Mouse (Mus musculus): ENCODE results near the gene Hdac4. TPM values are rescaled to one million over a fixed set of nuclear protein-coding genes. Genes with fewer than 3 reads are reported as not detected.

The Hdac4 gene
- polyA plus RNA-seq, 1 experiment: 30.0 TPM

GRCm38 (mm10) chr1:92106486-92107160 is 88.9 kb downstream of the Hdac4 start:
- Histone ChIP-seq H3K27ac (ENCODE audit: insufficient read depth, low read length) (no peak overlapping the region), H3K4me3 (ENCODE audit: insufficient read depth, low read length) (no peak overlapping the region), H3K4me1 (ENCODE audit: control insufficient read depth, insufficient read depth, low read length) (no peaks in the 10 kb centered on the region)
- TF ChIP-seq CTCF (IDR thresholded peaks at IDR 0.05; ENCODE audit: borderline replicate concordance, insufficient read depth, low read length) (no peak), POLR2A (IDR thresholded peaks at IDR 0.05; ENCODE audit: low read depth, low read length) (no peak)

- TF ChIP-seq CTCF (IDR thresholded peaks at IDR 0.05; ENCODE audit: borderline replicate concordance, insufficient read depth, low read length): no peak
- no peak for TF ChIP-seq POLR2A (IDR thresholded peaks at IDR 0.05; ENCODE audit: low read depth, low read length)
- H3K4me1 ChIP-seq (ENCODE audit: control insufficient read depth, insufficient read depth, low read length): no peaks in the 10 kb centered on the region
- H3K27ac ChIP-seq (ENCODE audit: insufficient read depth, low read length): no peak overlapping the region
- no peak overlapping the region for H3K4me3 ChIP-seq (ENCODE audit: insufficient read depth, low read length)
Measured at GRCm38 (mm10) chr1:92104718-92105117, 90.8 kb downstream of the Hdac4 start.

- Histone ChIP-seq H3K4me3 (ENCODE audit: insufficient read depth, low read length) (no peak overlapping the region), H3K27ac (ENCODE audit: insufficient read depth, low read length) (no peak overlapping the region), H3K4me1 (ENCODE audit: control insufficient read depth, insufficient read depth, low read length) (no peaks in the 10 kb centered on the region)
- TF ChIP-seq CTCF (IDR thresholded peaks at IDR 0.05; ENCODE audit: borderline replicate concordance, insufficient read depth, low read length) (no peak), POLR2A (IDR thresholded peaks at IDR 0.05; ENCODE audit: low read depth, low read length) (no peak)
Measured at GRCm38 (mm10) chr1:92103971-92104370, 91.5 kb downstream of the Hdac4 start.

GRCm38 (mm10) chr1:92103377-92103776 is 92.1 kb downstream of the Hdac4 start:
- Histone ChIP-seq H3K27ac (ENCODE audit: insufficient read depth, low read length) (no peak overlapping the region), H3K4me1 (ENCODE audit: control insufficient read depth, insufficient read depth, low read length) (no peaks in the 10 kb centered on the region), H3K4me3 (ENCODE audit: insufficient read depth, low read length) (no peak overlapping the region)
- no peak for TF ChIP-seq POLR2A (IDR thresholded peaks at IDR 0.05; ENCODE audit: low read depth, low read length)
- TF ChIP-seq CTCF (IDR thresholded peaks at IDR 0.05; ENCODE audit: borderline replicate concordance, insufficient read depth, low read length): no peak

GRCm38 (mm10) chr1:92102825-92103224 is 92.7 kb downstream of the Hdac4 start:
- Histone ChIP-seq H3K4me1 (ENCODE audit: control insufficient read depth, insufficient read depth, low read length) (no peaks in the 10 kb centered on the region), H3K4me3 (ENCODE audit: insufficient read depth, low read length) (no peak overlapping the region), H3K27ac (ENCODE audit: insufficient read depth, low read length) (no peak overlapping the region)
- no peak for TF ChIP-seq POLR2A (IDR thresholded peaks at IDR 0.05; ENCODE audit: low read depth, low read length)
- TF ChIP-seq CTCF (IDR thresholded peaks at IDR 0.05; ENCODE audit: borderline replicate concordance, insufficient read depth, low read length): no peak

GRCm38 (mm10) chr1:92100371-92100891 is 95.1 kb downstream of the Hdac4 start:
- H3K4me1 ChIP-seq (ENCODE audit: control insufficient read depth, insufficient read depth, low read length): no peaks in the 10 kb centered on the region
- no peak for TF ChIP-seq CTCF (IDR thresholded peaks at IDR 0.05; ENCODE audit: borderline replicate concordance, insufficient read depth, low read length)
- TF ChIP-seq POLR2A (IDR thresholded peaks at IDR 0.05; ENCODE audit: low read depth, low read length): no peak
- H3K27ac ChIP-seq (ENCODE audit: insufficient read depth, low read length): no peak overlapping the region
- H3K4me3 ChIP-seq (ENCODE audit: insufficient read depth, low read length): no peak overlapping the region

- TF ChIP-seq CTCF (IDR thresholded peaks at IDR 0.05; ENCODE audit: borderline replicate concordance, insufficient read depth, low read length) (no peak), POLR2A (IDR thresholded peaks at IDR 0.05; ENCODE audit: low read depth, low read length) (no peak)
- H3K27ac ChIP-seq (ENCODE audit: insufficient read depth, low read length): no peak overlapping the region
- H3K4me3 ChIP-seq (ENCODE audit: insufficient read depth, low read length): no peak overlapping the region
- H3K4me1 ChIP-seq (ENCODE audit: control insufficient read depth, insufficient read depth, low read length): no peaks in the 10 kb centered on the region
Measured at GRCm38 (mm10) chr1:92099964-92100363, 95.5 kb downstream of the Hdac4 start.

GRCm38 (mm10) chr1:92099502-92099901 is 96.0 kb downstream of the Hdac4 start:
- TF ChIP-seq CTCF (IDR thresholded peaks at IDR 0.05; ENCODE audit: borderline replicate concordance, insufficient read depth, low read length) (no peak), POLR2A (IDR thresholded peaks at IDR 0.05; ENCODE audit: low read depth, low read length) (no peak)

GRCm38 (mm10) chr1:92098456-92098855 is 97.0 kb downstream of the Hdac4 start:
- Histone ChIP-seq H3K27ac (ENCODE audit: insufficient read depth, low read length) (no peak overlapping the region), H3K4me3 (ENCODE audit: insufficient read depth, low read length) (no peak overlapping the region), H3K4me1 (ENCODE audit: control insufficient read depth, insufficient read depth, low read length) (no peaks in the 10 kb centered on the region)
- TF ChIP-seq POLR2A (IDR thresholded peaks at IDR 0.05; ENCODE audit: low read depth, low read length) (no peak), CTCF (IDR thresholded peaks at IDR 0.05; ENCODE audit: borderline replicate concordance, insufficient read depth, low read length) (no peak)

More at GRCm38 (mm10) chr1:92099502-92099901, 96.0 kb downstream of the Hdac4 start:
- Histone ChIP-seq H3K4me1 (ENCODE audit: control insufficient read depth, insufficient read depth, low read length) (no peaks in the 10 kb centered on the region), H3K27ac (ENCODE audit: insufficient read depth, low read length) (no peak overlapping the region), H3K4me3 (ENCODE audit: insufficient read depth, low read length) (no peak overlapping the region)

- Histone ChIP-seq H3K27ac (ENCODE audit: insufficient read depth, low read length) (no peak overlapping the region), H3K4me3 (ENCODE audit: insufficient read depth, low read length) (no peak overlapping the region), H3K4me1 (ENCODE audit: control insufficient read depth, insufficient read depth, low read length) (no peaks in the 10 kb centered on the region)
- no peak for TF ChIP-seq CTCF (IDR thresholded peaks at IDR 0.05; ENCODE audit: borderline replicate concordance, insufficient read depth, low read length)
- no peak for TF ChIP-seq POLR2A (IDR thresholded peaks at IDR 0.05; ENCODE audit: low read depth, low read length)
Measured at GRCm38 (mm10) chr1:92096991-92097525, 98.4 kb downstream of the Hdac4 start.
